Mouse (Mus musculus): ENCODE measurements around the gene Tomm40l. TPM values are rescaled to one million over a fixed set of nuclear protein-coding genes. Genes with fewer than 3 reads are reported as not detected.

Gene Tomm40l
- total RNA-seq, 2 experiments from 2014 or later, result 52.0 to 52.5 TPM

- no peak for DNase-seq
Measured at GRCm38 (mm10) chr1:171229750-171230149, 7.4 kb upstream of the Tomm40l start.

GRCm38 (mm10) chr1:171227879-171228278 lies 5.6 kb upstream of the Tomm40l start:
- no peak for DNase-seq

- no peak for DNase-seq
Measured at GRCm38 (mm10) chr1:171226780-171227179, 4.5 kb upstream of the Tomm40l start.

GRCm38 (mm10) chr1:171224857-171225256 lies 2.5 kb upstream of the Tomm40l start, which contains the start of gene Apoa2:
Gene Apoa2, plus strand, starts transcription at chr1:171225054.
- DNase-seq, result no peak

- DNase-seq, result no peak
Measured at GRCm38 (mm10) chr1:171223796-171224195, 1.5 kb upstream of the Tomm40l start.

GRCm38 (mm10) chr1:171223168-171223567 lies 854 bp upstream of the Tomm40l start:
- DNase-seq, result no peak

- DNase-seq, result peak; percentile 20
Measured at GRCm38 (mm10) chr1:171221281-171222193, 777 bp downstream of the Tomm40l start.

- DNase-seq, result peak; percentile 63
Measured at GRCm38 (mm10) chr1:171220871-171221270, 1.4 kb downstream of the Tomm40l start.

GRCm38 (mm10) chr1:171216241-171216955 lies 5.9 kb downstream of the Tomm40l start:
- no peak for DNase-seq

GRCm38 (mm10) chr1:171213801-171214496 lies 8.4 kb downstream of the Tomm40l start, which contains the start of gene Nr1i3:
Gene Nr1i3, plus strand, starts transcription at chr1:171213970.
- DNase-seq, result no peak

GRCm38 (mm10) chr1:171212854-171213253 lies 9.5 kb downstream of the Tomm40l start:
- no peak for DNase-seq

GRCm38 (mm10) chr1:171209409-171209808 lies 12.9 kb downstream of the Tomm40l start:
- no peak for DNase-seq

GRCm38 (mm10) chr1:171205704-171206493 lies 16.4 kb downstream of the Tomm40l start:
- DNase-seq, result no peak

GRCm38 (mm10) chr1:171204249-171204644 lies 18.1 kb downstream of the Tomm40l start:
- DNase-seq, result no peak

- DNase-seq, result no peak
Measured at GRCm38 (mm10) chr1:171203471-171204248, 18.7 kb downstream of the Tomm40l start.

- no peak for DNase-seq
Measured at GRCm38 (mm10) chr1:171200769-171201168, 21.5 kb downstream of the Tomm40l start.

- DNase-seq, result no peak
Measured at GRCm38 (mm10) chr1:171199532-171199931, 22.8 kb downstream of the Tomm40l start.

GRCm38 (mm10) chr1:171195887-171196397 lies 26.4 kb downstream of the Tomm40l start, which contains the start of gene Pcp4l1:
Gene Pcp4l1, minus strand, starts transcription at chr1:171196268.
- peak; percentile 64 for DNase-seq

- DNase-seq, result no peak
Measured at GRCm38 (mm10) chr1:171195046-171195822, 27.1 kb downstream of the Tomm40l start.
